Mouse (Mus musculus): Measurements from ENCODE around the gene Galm. TPM values are rescaled to one million over a fixed set of nuclear protein-coding genes. Genes with fewer than 3 reads are reported as not detected.

The Galm gene
- polyA plus RNA-seq (2012; ENCODE audit: insufficient read depth, insufficient read length, missing spikeins): 61.2 and 63.9 TPM in 2 replicates

GRCm38 (mm10) chr17:80127331-80128251, at the start of gene Galm:
Gene Galm (plus strand): TSS chr17:80127471.
- Histone ChIP-seq H3K4me3 (ENCODE audit: insufficient read depth, low read depth, low read length) (peak within 1 kb of the TSS; percentile 61), H3K4me1 (ENCODE audit: control insufficient read depth, insufficient read depth, insufficient read length, low read length) (peaks cover 7% of the 10 kb centered on the region)

GRCm38 (mm10) chr17:80078726-80079125, 48.5 kb upstream of the Galm start:
- Histone ChIP-seq H3K27ac (replicated peaks; ENCODE audit: low read depth, low read length) (no peak overlapping the region), H3K4me1 (ENCODE audit: control insufficient read depth, insufficient read depth, insufficient read length, low read length) (no peaks in the 10 kb centered on the region), H3K4me3 (ENCODE audit: insufficient read depth, low read depth, low read length) (no peak overlapping the region)

More at GRCm38 (mm10) chr17:80127331-80128251, at the start of gene Galm:
- peak within 1 kb of the TSS; percentile 87 for H3K27ac ChIP-seq (replicated peaks; ENCODE audit: low read depth, low read length)

- Histone ChIP-seq H3K27ac (replicated peaks; ENCODE audit: low read depth, low read length) (no peak overlapping the region), H3K4me1 (ENCODE audit: control insufficient read depth, insufficient read depth, insufficient read length, low read length) (no peaks in the 10 kb centered on the region), H3K4me3 (ENCODE audit: insufficient read depth, low read depth, low read length) (no peak overlapping the region)
These were observed 44.0 kb upstream of the Galm start for GRCm38 (mm10) chr17:80083223-80083622.

GRCm38 (mm10) chr17:80084424-80084823, 42.8 kb upstream of the Galm start:
- Histone ChIP-seq H3K27ac (replicated peaks; ENCODE audit: low read depth, low read length) (no peak overlapping the region), H3K4me3 (ENCODE audit: insufficient read depth, low read depth, low read length) (no peak overlapping the region), H3K4me1 (ENCODE audit: control insufficient read depth, insufficient read depth, insufficient read length, low read length) (no peaks in the 10 kb centered on the region)

- no peak overlapping the region for H3K27ac ChIP-seq (replicated peaks; ENCODE audit: low read depth, low read length)
- H3K4me1 ChIP-seq (ENCODE audit: control insufficient read depth, insufficient read depth, insufficient read length, low read length): no peaks in the 10 kb centered on the region
- H3K4me3 ChIP-seq (ENCODE audit: insufficient read depth, low read depth, low read length): no peak overlapping the region
These were observed 40.7 kb upstream of the Galm start for GRCm38 (mm10) chr17:80086591-80086990.

- no peaks in the 10 kb centered on the region for H3K4me1 ChIP-seq (ENCODE audit: control insufficient read depth, insufficient read depth, insufficient read length, low read length)
- no peak overlapping the region for H3K27ac ChIP-seq (replicated peaks; ENCODE audit: low read depth, low read length)
- H3K4me3 ChIP-seq (ENCODE audit: insufficient read depth, low read depth, low read length): no peak overlapping the region
These were observed 39.1 kb upstream of the Galm start for GRCm38 (mm10) chr17:80088168-80088567.

GRCm38 (mm10) chr17:80090551-80090950, 36.7 kb upstream of the Galm start:
- Histone ChIP-seq H3K27ac (replicated peaks; ENCODE audit: low read depth, low read length) (no peak overlapping the region), H3K4me3 (ENCODE audit: insufficient read depth, low read depth, low read length) (no peak overlapping the region), H3K4me1 (ENCODE audit: control insufficient read depth, insufficient read depth, insufficient read length, low read length) (no peaks in the 10 kb centered on the region)

- no peak overlapping the region for H3K27ac ChIP-seq (replicated peaks; ENCODE audit: low read depth, low read length)
- no peak overlapping the region for H3K4me3 ChIP-seq (ENCODE audit: insufficient read depth, low read depth, low read length)
- no peaks in the 10 kb centered on the region; the same call in 1 of the 2 replicates for H3K4me1 ChIP-seq (ENCODE audit: control insufficient read depth, insufficient read depth, insufficient read length, low read length)
These were observed 35.3 kb upstream of the Galm start for GRCm38 (mm10) chr17:80091879-80092549.

GRCm38 (mm10) chr17:80095254-80095899, 31.9 kb upstream of the Galm start:
- H3K27ac ChIP-seq (replicated peaks; ENCODE audit: low read depth, low read length): no peak overlapping the region

GRCm38 (mm10) chr17:80096043-80096719, 31.1 kb upstream of the Galm start:
- Histone ChIP-seq H3K4me3 (ENCODE audit: insufficient read depth, low read depth, low read length) (peak overlapping the region; percentile 12; the same call in 1 of the 2 replicates), H3K27ac (replicated peaks; ENCODE audit: low read depth, low read length) (no peak overlapping the region), H3K4me1 (ENCODE audit: control insufficient read depth, insufficient read depth, insufficient read length, low read length) (no peaks in the 10 kb centered on the region; the same call in 1 of the 2 replicates)

More at GRCm38 (mm10) chr17:80095254-80095899, 31.9 kb upstream of the Galm start:
- Histone ChIP-seq H3K4me3 (ENCODE audit: insufficient read depth, low read depth, low read length) (no peak overlapping the region), H3K4me1 (ENCODE audit: control insufficient read depth, insufficient read depth, insufficient read length, low read length) (no peaks in the 10 kb centered on the region; the same call in 1 of the 2 replicates)

- Histone ChIP-seq H3K4me1 (ENCODE audit: control insufficient read depth, insufficient read depth, insufficient read length, low read length) (no peaks in the 10 kb centered on the region; the same call in 1 of the 2 replicates), H3K4me3 (ENCODE audit: insufficient read depth, low read depth, low read length) (no peak overlapping the region), H3K27ac (replicated peaks; ENCODE audit: low read depth, low read length) (no peak overlapping the region)
These were observed 30.6 kb upstream of the Galm start for GRCm38 (mm10) chr17:80096720-80097114.

GRCm38 (mm10) chr17:80097221-80097620, 30.1 kb upstream of the Galm start:
- Histone ChIP-seq H3K4me3 (ENCODE audit: insufficient read depth, low read depth, low read length) (no peak overlapping the region), H3K27ac (replicated peaks; ENCODE audit: low read depth, low read length) (no peak overlapping the region), H3K4me1 (ENCODE audit: control insufficient read depth, insufficient read depth, insufficient read length, low read length) (no peaks in the 10 kb centered on the region; the same call in 1 of the 2 replicates)

- no peak overlapping the region for H3K4me3 ChIP-seq (ENCODE audit: insufficient read depth, low read depth, low read length)
- H3K27ac ChIP-seq (replicated peaks; ENCODE audit: low read depth, low read length): no peak overlapping the region
- H3K4me1 ChIP-seq (ENCODE audit: control insufficient read depth, insufficient read depth, insufficient read length, low read length): no peaks in the 10 kb centered on the region; the same call in 1 of the 2 replicates
These were observed 27.4 kb upstream of the Galm start for GRCm38 (mm10) chr17:80099823-80100222.

GRCm38 (mm10) chr17:80105348-80105978, 21.8 kb upstream of the Galm start:
- Histone ChIP-seq H3K4me3 (ENCODE audit: insufficient read depth, low read depth, low read length) (no peak overlapping the region), H3K27ac (replicated peaks; ENCODE audit: low read depth, low read length) (no peak overlapping the region), H3K4me1 (ENCODE audit: control insufficient read depth, insufficient read depth, insufficient read length, low read length) (no peaks in the 10 kb centered on the region)
